Mouse (Mus musculus): ENCODE measurements around the gene Gpr68. TPM values are rescaled to one million over a fixed set of nuclear protein-coding genes. Genes with fewer than 3 reads are reported as not detected.

The Gpr68 gene
- polyA plus RNA-seq, 1 experiment from 2014 or later: 0.71 TPM

- Histone ChIP-seq H3K9ac (no peak overlapping the region), H3K27ac (no peak overlapping the region), H3K4me3 (peak overlapping the region; percentile 33), H3K27me3 (peaks cover 22% of the 10 kb centered on the region), H3K9me3 (no peaks in the 10 kb centered on the region), H3K36me3 (0 out of 2 replicates have a peak, but pooled peaks cover 6% of the 10 kb centered on the region), H3K4me2 (peak overlapping the region; percentile 76), H3K4me1 (0 out of 2 replicates have a peak, but pooled peaks cover 5% of the 10 kb centered on the region)
- WGBS: 21% methylated on average over 10 of the region's 10 CpGs
- ATAC-seq (ENCODE audit: borderline replicate concordance, extremely low read depth, low FRiP score, low TSS enrichment): no peak
Measured at GRCm38 (mm10) chr12:100908298-100909034, 468 bp upstream of the Gpr68 start.

- no peaks in the 10 kb centered on the region for H3K9me3 ChIP-seq
- ATAC-seq (ENCODE audit: borderline replicate concordance, extremely low read depth, low FRiP score, low TSS enrichment): no peak
- 80% methylated on average over 5 of the region's 5 CpGs for WGBS
- 0 out of 2 replicates have a peak, but pooled peaks cover 5% of the 10 kb centered on the region for H3K4me1 ChIP-seq
- H3K36me3 ChIP-seq: no peaks in the 10 kb centered on the region
- peaks cover 27% of the 10 kb centered on the region for H3K27me3 ChIP-seq
- no peak overlapping the region for H3K27ac ChIP-seq
- H3K9ac ChIP-seq: no peak overlapping the region
- no peak overlapping the region for H3K4me2 ChIP-seq
- no peak overlapping the region for H3K4me3 ChIP-seq
Measured at GRCm38 (mm10) chr12:100906861-100907260, 1.1 kb downstream of the Gpr68 start.

GRCm38 (mm10) chr12:100903761-100904160 is 4.2 kb downstream of the Gpr68 start:
- no peak for ATAC-seq (ENCODE audit: borderline replicate concordance, extremely low read depth, low FRiP score, low TSS enrichment)
- H3K9me3 ChIP-seq: no peaks in the 10 kb centered on the region
- 72% methylated on average over 9 of the region's 9 CpGs for WGBS
- H3K27ac ChIP-seq: no peak overlapping the region
- peaks cover 12% of the 10 kb centered on the region; the same call in 1 of the 2 replicates for H3K4me1 ChIP-seq
- H3K9ac ChIP-seq: no peak overlapping the region
- H3K36me3 ChIP-seq: no peaks in the 10 kb centered on the region
- no peak overlapping the region for H3K4me3 ChIP-seq
- peaks cover 52% of the 10 kb centered on the region for H3K27me3 ChIP-seq
- H3K4me2 ChIP-seq: no peak overlapping the region

- ATAC-seq (ENCODE audit: borderline replicate concordance, extremely low read depth, low FRiP score, low TSS enrichment): no peak
- Histone ChIP-seq H3K27ac (no peak overlapping the region), H3K36me3 (no peaks in the 10 kb centered on the region), H3K9me3 (no peaks in the 10 kb centered on the region), H3K4me2 (no peak overlapping the region), H3K9ac (no peak overlapping the region), H3K27me3 (peaks cover 56% of the 10 kb centered on the region), H3K4me3 (no peak overlapping the region), H3K4me1 (peaks cover 11% of the 10 kb centered on the region; the same call in 1 of the 2 replicates)
- WGBS: 72% methylated on average over 6 of the region's 6 CpGs
Measured at GRCm38 (mm10) chr12:100901386-100901785, 6.6 kb downstream of the Gpr68 start.

DNA sequence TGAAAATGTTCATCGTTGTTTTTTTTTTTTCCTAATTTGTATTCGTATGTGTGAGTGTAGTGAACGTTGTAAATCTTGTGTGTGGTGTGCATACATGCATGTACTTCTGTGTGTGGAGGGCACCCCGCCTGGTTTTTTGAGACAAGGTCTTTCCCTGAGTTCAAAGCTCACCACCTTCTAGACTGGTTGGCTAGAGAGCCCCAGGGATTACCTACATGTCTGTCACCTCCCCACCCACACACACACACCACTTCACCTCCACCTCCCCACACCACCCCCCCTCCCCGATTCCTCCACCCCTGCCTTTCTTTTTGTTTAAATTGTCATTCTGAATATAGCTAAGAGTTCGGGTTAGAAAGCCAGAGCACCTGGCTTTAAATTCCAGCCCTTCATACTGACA is 7.1 kb downstream of the Gpr68 start:
- peaks cover 58% of the 10 kb centered on the region for H3K27me3 ChIP-seq
- 70% methylated on average over 6 of the region's 6 CpGs for WGBS
- H3K36me3 ChIP-seq: no peaks in the 10 kb centered on the region
- no peak overlapping the region for H3K27ac ChIP-seq
- H3K4me2 ChIP-seq: no peak overlapping the region
- H3K4me1 ChIP-seq: peaks cover 11% of the 10 kb centered on the region; the same call in 1 of the 2 replicates
- no peak overlapping the region for H3K9ac ChIP-seq
- no peaks in the 10 kb centered on the region for H3K9me3 ChIP-seq
- no peak overlapping the region for H3K4me3 ChIP-seq
- no peak for ATAC-seq (ENCODE audit: borderline replicate concordance, extremely low read depth, low FRiP score, low TSS enrichment)

DNA sequence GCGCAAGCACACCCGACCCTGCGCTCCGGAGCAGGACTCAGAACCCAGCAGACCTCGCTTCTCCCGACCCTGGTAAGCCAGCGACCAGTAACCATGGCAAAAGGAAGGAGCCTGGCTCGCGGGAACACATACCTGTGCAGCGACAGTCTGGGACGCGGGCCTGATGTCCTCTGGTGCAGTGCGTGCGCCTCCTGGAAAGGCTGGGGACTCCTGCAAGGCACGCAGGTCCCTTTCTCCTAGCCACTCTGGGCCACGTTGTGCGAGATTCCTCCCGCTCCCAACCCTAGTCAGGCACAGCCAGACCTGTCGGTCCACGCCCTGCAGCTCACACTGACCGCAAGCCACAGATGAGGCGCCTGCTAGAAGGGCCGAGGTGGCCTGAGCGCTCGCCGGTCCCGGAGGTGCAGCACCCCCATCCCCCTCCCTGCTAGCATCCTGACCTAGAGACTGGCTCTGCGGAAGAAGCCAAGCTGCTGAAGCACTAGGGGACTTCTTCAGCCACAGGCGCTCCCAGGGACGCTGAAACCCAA is 8.8 kb downstream of the Gpr68 start:
- peak overlapping the region; percentile 21 for H3K4me3 ChIP-seq
- no peak for ATAC-seq (ENCODE audit: borderline replicate concordance, extremely low read depth, low FRiP score, low TSS enrichment)
- peaks cover 11% of the 10 kb centered on the region; the same call in 1 of the 2 replicates for H3K4me1 ChIP-seq
- WGBS: 2% methylated on average over 30 of the region's 30 CpGs
- peaks cover 58% of the 10 kb centered on the region for H3K27me3 ChIP-seq
- H3K9ac ChIP-seq: no peak overlapping the region
- H3K9me3 ChIP-seq: no peaks in the 10 kb centered on the region
- H3K4me2 ChIP-seq: peak overlapping the region; percentile 50
- no peak overlapping the region for H3K27ac ChIP-seq
- no peaks in the 10 kb centered on the region for H3K36me3 ChIP-seq

DNA sequence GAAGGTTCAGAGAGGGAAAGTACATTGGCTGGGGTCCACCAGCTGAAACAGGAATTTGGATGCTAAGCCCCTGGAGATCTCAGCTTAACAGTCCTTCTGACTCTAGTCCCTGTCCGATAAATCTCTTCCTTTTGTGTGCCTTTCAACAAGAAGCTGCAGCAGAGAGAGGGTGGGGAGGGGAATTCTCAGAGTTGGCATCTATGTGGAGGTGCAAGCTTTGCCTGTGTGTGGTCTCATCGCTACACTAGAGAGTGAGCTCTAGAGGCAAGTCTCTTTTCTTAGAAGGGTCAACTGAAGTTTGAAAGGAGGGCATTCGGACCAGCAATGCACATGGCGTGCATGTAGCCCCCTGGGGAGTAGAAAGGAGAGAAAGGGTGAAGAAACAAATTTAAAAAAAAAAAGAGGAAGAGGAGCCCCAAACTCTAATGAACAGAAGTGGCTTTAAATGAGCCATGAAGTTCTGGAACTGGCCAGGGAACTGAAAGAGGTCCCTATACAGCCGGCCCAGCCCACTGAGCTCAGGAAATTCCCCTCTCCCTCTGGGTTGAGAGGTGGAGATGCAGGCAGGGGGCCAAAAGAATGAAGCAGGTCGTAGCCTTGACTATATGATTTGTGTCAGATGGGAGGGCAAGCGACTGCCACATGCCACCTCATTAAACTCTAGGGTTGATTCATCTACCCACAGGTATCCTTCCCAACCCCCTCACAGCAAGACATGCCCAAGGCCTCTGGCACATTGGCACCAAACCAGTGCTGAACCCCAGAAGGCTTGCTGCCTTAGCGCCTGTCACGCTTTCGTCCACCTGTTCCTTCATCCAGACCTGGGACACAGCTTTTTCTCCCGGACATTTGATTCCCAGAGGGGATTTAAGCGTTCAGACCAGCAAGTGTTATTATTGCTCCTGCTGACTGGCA is 10.0 kb downstream of the Gpr68 start:
- H3K9me3 ChIP-seq: no peaks in the 10 kb centered on the region
- WGBS: 33% methylated on average over 12 of the region's 12 CpGs
- peaks cover 58% of the 10 kb centered on the region for H3K27me3 ChIP-seq
- H3K9ac ChIP-seq: no peak overlapping the region
- peaks cover 11% of the 10 kb centered on the region; the same call in 1 of the 2 replicates for H3K4me1 ChIP-seq
- H3K36me3 ChIP-seq: no peaks in the 10 kb centered on the region
- H3K4me3 ChIP-seq: no peak overlapping the region
- no peak for ATAC-seq (ENCODE audit: borderline replicate concordance, extremely low read depth, low FRiP score, low TSS enrichment)
- peak overlapping the region; percentile 50 for H3K4me2 ChIP-seq
- H3K27ac ChIP-seq: no peak overlapping the region

- Histone ChIP-seq H3K4me2 (no peak overlapping the region), H3K4me1 (peaks cover 11% of the 10 kb centered on the region; the same call in 1 of the 2 replicates), H3K36me3 (no peaks in the 10 kb centered on the region), H3K9me3 (no peaks in the 10 kb centered on the region), H3K9ac (no peak overlapping the region), H3K27ac (no peak overlapping the region), H3K27me3 (peaks cover 53% of the 10 kb centered on the region), H3K4me3 (no peak overlapping the region)
- ATAC-seq (ENCODE audit: borderline replicate concordance, extremely low read depth, low FRiP score, low TSS enrichment): no peak
- WGBS: 21% methylated on average over 3 of the region's 3 CpGs
Measured at GRCm38 (mm10) chr12:100896661-100897060, 11.3 kb downstream of the Gpr68 start.

GRCm38 (mm10) chr12:100895504-100895903 is 12.5 kb downstream of the Gpr68 start:
- no peak for ATAC-seq (ENCODE audit: borderline replicate concordance, extremely low read depth, low FRiP score, low TSS enrichment)
- WGBS: 0% methylated on average over 2 of the region's 2 CpGs
- no peaks in the 10 kb centered on the region for H3K36me3 ChIP-seq
- peaks cover 43% of the 10 kb centered on the region for H3K27me3 ChIP-seq
- H3K4me1 ChIP-seq: peaks cover 11% of the 10 kb centered on the region; the same call in 1 of the 2 replicates
- H3K4me3 ChIP-seq: no peak overlapping the region
- no peak overlapping the region for H3K4me2 ChIP-seq
- H3K9ac ChIP-seq: no peak overlapping the region
- no peaks in the 10 kb centered on the region for H3K9me3 ChIP-seq
- H3K27ac ChIP-seq: no peak overlapping the region

- 79% methylated on average over 3 of the region's 3 CpGs for WGBS
- Histone ChIP-seq H3K4me1 (peaks cover 7% of the 10 kb centered on the region; the same call in 1 of the 2 replicates), H3K36me3 (no peaks in the 10 kb centered on the region), H3K4me2 (no peak overlapping the region), H3K27me3 (no peaks in the 10 kb centered on the region), H3K4me3 (no peak overlapping the region), H3K27ac (no peak overlapping the region), H3K9me3 (no peaks in the 10 kb centered on the region), H3K9ac (no peak overlapping the region)
- no peak for ATAC-seq (ENCODE audit: borderline replicate concordance, extremely low read depth, low FRiP score, low TSS enrichment)
Measured at GRCm38 (mm10) chr12:100890548-100890947, 17.4 kb downstream of the Gpr68 start.

- H3K27me3 ChIP-seq: no peaks in the 10 kb centered on the region
- H3K4me1 ChIP-seq: peaks cover 7% of the 10 kb centered on the region; the same call in 1 of the 2 replicates
- peak overlapping the region; percentile 38; the same call in 1 of the 2 replicates for H3K27ac ChIP-seq
- no peaks in the 10 kb centered on the region for H3K36me3 ChIP-seq
- no peak overlapping the region for H3K9ac ChIP-seq
- no peaks in the 10 kb centered on the region for H3K9me3 ChIP-seq
- H3K4me2 ChIP-seq: 0 out of 2 replicates have a peak overlapping the region, but pooled peaks have one; percentile 5
- H3K4me3 ChIP-seq: no peak overlapping the region
- 17% methylated on average over 12 of the region's 12 CpGs for WGBS
- ATAC-seq (ENCODE audit: borderline replicate concordance, extremely low read depth, low FRiP score, low TSS enrichment): peak; percentile 86; the same call in 1 of the 2 replicates
Measured at GRCm38 (mm10) chr12:100887801-100888258, 20.2 kb downstream of the Gpr68 start.
